Mouse (Mus musculus) heart, embryonic 14.5 days (tissue): ENCODE results near the gene Cux2. TPM values are rescaled to one million over a fixed set of nuclear protein-coding genes. Genes with fewer than 3 reads are reported as not detected.

Source experiments
- ATAC-seq: fragments of 200-750 bp; cut with Nextera tagmentation; 2 replicates; pipeline ENCODE4 v1.8.0; 2017; ENCODE audit warnings: low read depth, moderate TSS enrichment; ENCODE audit not compliant: insufficient number of reproducible peaks, insufficient read depth, low FRiP score
- H3K27ac ChIP-seq, 2 experiments: fragments of 200-500 bp in 1 of 2; fragments of 300-500 bp in 1 of 2; sonication (generic) in 1 of 2; replicated peaks in 1 of 2; 2 replicates each; pipeline ENCODE4 v1.5.1; 2012 to 2014; ENCODE audit warnings: low read depth in 2 of 2, low read length in 2 of 2, control low read depth in 1 of 2, mild to moderate bottlenecking in 1 of 2, mixed read lengths in 1 of 2; ENCODE audit not compliant: control insufficient read depth in 1 of 2, insufficient read depth in 1 of 2
- H3K27me3 ChIP-seq: fragments of 300-500 bp; sonication (generic); 2 replicates; pipeline ENCODE4 v1.6.1; 2014; ENCODE audit warnings: mild to moderate bottlenecking, low read length, control low read depth; ENCODE audit not compliant: control insufficient read depth, insufficient read depth
- H3K36me3 ChIP-seq: fragments of 300-500 bp; sonication (generic); 2 replicates; pipeline ENCODE4 v1.6.1; 2014; ENCODE audit warnings: mild to moderate bottlenecking, control low read depth, low read length, mixed read lengths; ENCODE audit not compliant: control insufficient read depth, insufficient read depth
- H3K4me1 ChIP-seq, 2 experiments: fragments of 200-500 bp in 1 of 2; fragments of 300-500 bp in 1 of 2; sonication (generic) in 1 of 2; 2 replicates each; pipeline ENCODE4 v1.6.1; 2012 to 2014; ENCODE audit warnings: low read length in 2 of 2, control low read depth in 1 of 2, mixed read lengths in 1 of 2; ENCODE audit not compliant: control insufficient read depth in 2 of 2, insufficient read depth in 2 of 2
- H3K4me2 ChIP-seq: fragments of 300-500 bp; sonication (generic); 2 replicates; pipeline ENCODE4 v1.6.1; 2014; ENCODE audit warnings: mild to moderate bottlenecking, low read length
- H3K4me3 ChIP-seq, 2 experiments: fragments of 200-500 bp in 1 of 2; fragments of 300-500 bp in 1 of 2; sonication (generic) in 1 of 2; 2 replicates each; pipeline ENCODE4 v1.5.1; 2012 to 2014; ENCODE audit warnings: low read length in 2 of 2, mild to moderate bottlenecking in 2 of 2, control low read depth in 1 of 2, low read depth in 1 of 2, moderate library complexity in 1 of 2; ENCODE audit not compliant: control insufficient read depth in 1 of 2, insufficient read depth in 1 of 2
- H3K9ac ChIP-seq: fragments of 300-500 bp; sonication (generic); 2 replicates; pipeline ENCODE4 v1.6.1; 2014; ENCODE audit warnings: mild to moderate bottlenecking, low read length
- H3K9me3 ChIP-seq: fragments of 300-500 bp; sonication (generic); 2 replicates; pipeline ENCODE4 v1.6.1; 2016; ENCODE audit warnings: low read length, control low read depth; ENCODE audit not compliant: control insufficient read depth
- WGBS: fragments of 180-500 bp; shearing (Covaris S2); extraction: QIAGEN DNeasy Blood & Tissue Kit; methylation state at CpG from one replicate; pipeline ENCODE4 v1.1.7; 2014; 5-methylcytosine and 5-hydroxymethylcytosine counted together
- polyA plus RNA-seq: library from polyadenylated mRNA; unstranded; fragments of >200 nt; fragmentation: Nextera tagmentation; extraction: Ambion mirVana; gene quantifications from 2 replicates; pipeline ENCODE4 v1.2.1, GENCODE M21; 2014

Cux2 gene
- polyA plus RNA-seq, 1 experiment from 2014 or later: 7.9 TPM

DNA sequence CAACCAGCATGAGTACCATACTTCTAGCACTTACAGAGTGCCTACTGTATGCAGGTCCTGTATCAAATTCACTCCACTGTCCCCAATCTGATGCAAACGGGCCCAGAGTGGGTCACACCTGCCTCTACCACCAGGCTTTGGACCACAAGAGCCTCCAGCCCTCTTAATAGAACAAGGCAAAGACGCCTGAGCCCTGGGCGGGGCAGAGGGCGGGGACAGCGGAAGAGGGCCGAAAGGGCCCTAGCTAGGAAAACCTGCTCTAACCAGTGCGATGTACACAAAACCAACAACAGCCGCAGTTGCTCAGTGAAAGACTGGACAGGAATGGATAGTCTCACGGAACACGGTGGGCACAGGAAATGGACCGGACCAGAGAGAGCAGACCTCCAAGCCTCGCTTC lies 18.8 kb downstream of the Cux2 start:
- H3K36me3 ChIP-seq: 0 out of 2 replicates have a peak, but pooled peaks cover 3% of the 10 kb centered on the region
- WGBS: 57% methylated on average over 12 of the region's 12 CpGs
- H3K27me3 ChIP-seq: no peaks in the 10 kb centered on the region
- peaks cover 6 to 11% of the 10 kb centered on the region in 2 experiments; a peak in 3 of 4 replicates for H3K4me1 ChIP-seq
- H3K9ac ChIP-seq: no peak overlapping the region
- H3K4me3 ChIP-seq: no peak overlapping the region
- peaks cover 2% of the 10 kb centered on the region for H3K9me3 ChIP-seq
- no peak for ATAC-seq
- no peak overlapping the region for H3K4me2 ChIP-seq
- H3K27ac ChIP-seq: no peak overlapping the region

DNA sequence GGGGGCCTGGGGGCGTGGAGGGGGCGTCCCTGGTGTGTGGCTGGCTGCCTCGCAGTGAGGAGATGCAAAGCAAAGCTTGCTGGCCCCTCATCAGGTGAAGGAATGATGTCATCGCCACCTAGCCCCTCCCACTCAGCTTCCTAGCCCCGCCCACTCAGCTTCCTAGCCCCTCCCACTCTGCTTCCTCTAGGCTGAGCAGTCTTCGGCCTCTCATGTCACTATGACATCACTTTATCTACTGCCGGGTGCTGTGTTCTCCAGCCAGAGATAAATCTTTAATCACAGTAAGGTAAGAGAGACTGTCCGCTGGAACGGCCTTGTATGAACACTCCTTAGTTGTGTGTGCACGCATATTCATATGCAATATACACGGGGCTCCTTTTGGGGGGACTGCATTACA lies 19.3 kb downstream of the Cux2 start:
- no peak overlapping the region for H3K27ac ChIP-seq
- 50% methylated on average over 9 of the region's 11 CpGs for WGBS
- H3K36me3 ChIP-seq: no peaks in the 10 kb centered on the region
- H3K9me3 ChIP-seq: no peaks in the 10 kb centered on the region
- H3K4me2 ChIP-seq: no peak overlapping the region
- no peak overlapping the region for H3K4me3 ChIP-seq
- H3K9ac ChIP-seq: no peak overlapping the region
- ATAC-seq: no peak
- peaks cover 6 to 11% of the 10 kb centered on the region in 2 experiments; a peak in 3 of 4 replicates for H3K4me1 ChIP-seq
- no peaks in the 10 kb centered on the region for H3K27me3 ChIP-seq

DNA sequence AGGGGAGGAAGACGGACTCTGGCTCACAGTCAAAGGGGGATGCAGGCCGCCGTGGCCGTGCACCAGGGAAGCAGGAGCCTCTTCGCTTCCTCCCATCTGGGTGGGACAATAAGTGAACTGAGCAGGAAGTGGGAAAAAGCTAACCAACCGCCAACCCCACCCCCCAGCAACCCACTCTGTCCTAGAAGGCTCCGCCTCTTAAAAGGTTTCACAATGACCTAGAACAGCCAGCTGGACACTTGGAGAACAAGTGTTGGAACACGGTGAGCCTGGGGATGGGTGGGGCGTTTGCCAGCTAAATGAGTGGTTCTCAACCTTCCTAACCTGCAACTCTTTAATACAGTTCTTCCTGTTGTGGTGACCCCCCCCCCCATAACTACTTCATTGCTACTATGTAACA lies 23.1 kb downstream of the Cux2 start:
- 82% methylated on average over 9 of the region's 9 CpGs for WGBS
- Histone ChIP-seq H3K4me2 (no peak overlapping the region), H3K9ac (no peak overlapping the region), H3K36me3 (no peaks in the 10 kb centered on the region), H3K27ac (no peak overlapping the region), H3K27me3 (no peaks in the 10 kb centered on the region), H3K4me3 (no peak overlapping the region), H3K4me1 (peaks cover 6 to 8% of the 10 kb centered on the region in 2 experiments; a peak in 3 of 4 replicates), H3K9me3 (peaks cover 4% of the 10 kb centered on the region; the same call in 1 of the 2 replicates)
- no peak for ATAC-seq

DNA sequence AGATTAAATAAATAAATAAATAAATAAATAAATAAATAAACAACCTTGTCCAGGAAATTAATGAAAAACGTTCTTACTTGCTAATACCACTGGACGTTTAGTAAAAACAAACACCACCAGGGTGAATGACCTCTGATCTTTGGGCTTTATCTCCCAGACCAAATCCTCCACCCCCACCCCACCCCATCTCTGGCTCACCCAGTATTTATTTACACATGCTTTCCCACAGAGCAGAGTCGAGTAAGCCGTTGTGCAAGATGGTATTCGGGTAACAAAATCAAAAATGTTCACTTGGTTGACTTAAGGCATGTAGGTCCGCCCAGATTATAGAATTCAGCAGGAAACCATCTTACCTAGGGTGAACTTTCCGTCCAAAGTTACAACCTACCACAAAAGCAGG lies 23.6 kb downstream of the Cux2 start:
- H3K27me3 ChIP-seq: no peaks in the 10 kb centered on the region
- no peak for ATAC-seq
- WGBS: 62% methylated on average over 7 of the region's 7 CpGs

DNA sequence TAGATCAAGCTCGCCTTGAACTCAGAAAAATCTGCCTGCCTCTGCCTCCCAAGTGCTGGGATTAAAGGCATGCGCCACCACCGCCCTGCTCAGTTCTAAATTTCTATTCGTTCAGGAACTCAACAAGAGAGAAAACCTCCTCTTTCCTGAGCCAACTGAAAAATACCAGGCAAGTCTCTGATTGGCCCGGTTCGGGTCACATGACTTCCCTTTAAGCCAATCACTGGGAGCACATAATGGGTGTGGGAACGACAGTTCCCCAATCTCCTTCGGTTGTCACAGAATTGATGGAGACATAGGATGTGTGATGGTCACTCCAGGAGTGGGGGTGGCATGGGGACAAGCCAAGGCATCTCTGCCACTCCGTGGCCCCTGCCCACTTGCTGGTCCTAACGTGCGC lies 24.8 kb downstream of the Cux2 start:
- WGBS: 91% methylated on average over 11 of the region's 11 CpGs
- Histone ChIP-seq H3K4me2 (no peak overlapping the region), H3K4me3 (no peak overlapping the region), H3K27me3 (no peaks in the 10 kb centered on the region), H3K9me3 (peaks cover 4% of the 10 kb centered on the region; the same call in 1 of the 2 replicates), H3K4me1 (no peaks in the 10 kb centered on the region), H3K36me3 (no peaks in the 10 kb centered on the region), H3K9ac (no peak overlapping the region), H3K27ac (no peak overlapping the region)
- no peak for ATAC-seq

More for the DNA sequence above, 23.6 kb downstream of the Cux2 start:
- Histone ChIP-seq H3K27ac (no peak overlapping the region), H3K36me3 (no peaks in the 10 kb centered on the region), H3K4me2 (no peak overlapping the region), H3K9ac (no peak overlapping the region), H3K9me3 (peaks cover 4% of the 10 kb centered on the region; the same call in 1 of the 2 replicates), H3K4me1 (peaks cover 3% of the 10 kb centered on the region in 2 experiments; a peak in 3 of 4 replicates), H3K4me3 (no peak overlapping the region)

DNA sequence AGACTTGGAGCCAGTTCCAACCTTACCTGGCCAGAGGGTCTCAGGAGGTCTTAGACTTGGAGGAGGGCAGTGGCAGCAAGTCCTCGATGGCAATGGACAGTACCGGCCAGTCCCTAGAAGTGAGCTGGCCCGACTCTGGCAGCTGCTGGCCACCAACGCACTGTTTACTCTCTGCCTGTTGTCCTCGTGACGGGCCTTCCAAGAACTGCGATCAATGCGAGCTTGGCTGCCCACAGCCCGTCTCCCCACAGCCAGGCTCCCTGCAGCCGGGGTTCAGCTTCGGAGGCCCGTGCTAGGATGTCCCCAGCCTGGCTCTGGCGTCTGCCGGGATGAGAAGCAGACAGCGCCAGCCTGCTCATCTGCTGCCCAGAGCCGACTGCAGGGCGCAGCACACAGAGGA lies 30.6 kb downstream of the Cux2 start:
- WGBS: 83% methylated on average over 17 of the region's 17 CpGs
- Histone ChIP-seq H3K9me3 (peaks cover 4% of the 10 kb centered on the region; the same call in 1 of the 2 replicates), H3K36me3 (no peaks in the 10 kb centered on the region), H3K27ac (no peak overlapping the region), H3K4me1 (no peaks in the 10 kb centered on the region; a peak in 1 of 4 replicates), H3K4me3 (no peak overlapping the region), H3K4me2 (no peak overlapping the region), H3K27me3 (no peaks in the 10 kb centered on the region), H3K9ac (no peak overlapping the region)
- ATAC-seq: no peak

DNA sequence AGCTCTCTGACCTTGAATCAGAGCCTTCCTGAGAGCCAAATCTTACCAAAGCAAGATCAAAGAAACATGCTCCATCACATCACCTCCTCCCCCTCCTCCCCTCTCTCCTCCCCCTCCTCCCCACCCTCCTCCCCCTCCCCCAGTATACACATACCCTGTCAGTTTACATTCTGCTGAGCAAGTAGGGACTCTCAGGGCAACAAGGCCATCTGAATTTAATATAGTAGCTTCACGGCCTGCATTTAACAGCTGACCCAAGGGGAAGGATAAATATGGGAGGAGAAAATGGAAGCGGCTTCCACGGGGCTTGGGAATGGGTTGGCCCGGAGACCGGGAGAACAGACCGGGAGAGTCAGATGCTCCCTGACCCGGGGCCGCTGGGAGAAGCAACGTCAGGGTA lies 32.1 kb downstream of the Cux2 start:
- Histone ChIP-seq H3K27me3 (no peaks in the 10 kb centered on the region), H3K4me3 (no peak overlapping the region), H3K27ac (no peak overlapping the region), H3K9ac (no peak overlapping the region), H3K4me1 (no peaks in the 10 kb centered on the region; a peak in 1 of 4 replicates), H3K4me2 (no peak overlapping the region), H3K9me3 (peaks cover 4% of the 10 kb centered on the region; the same call in 1 of the 2 replicates), H3K36me3 (no peaks in the 10 kb centered on the region)
- ATAC-seq: no peak
- WGBS: 73% methylated on average over 9 of the region's 9 CpGs

DNA sequence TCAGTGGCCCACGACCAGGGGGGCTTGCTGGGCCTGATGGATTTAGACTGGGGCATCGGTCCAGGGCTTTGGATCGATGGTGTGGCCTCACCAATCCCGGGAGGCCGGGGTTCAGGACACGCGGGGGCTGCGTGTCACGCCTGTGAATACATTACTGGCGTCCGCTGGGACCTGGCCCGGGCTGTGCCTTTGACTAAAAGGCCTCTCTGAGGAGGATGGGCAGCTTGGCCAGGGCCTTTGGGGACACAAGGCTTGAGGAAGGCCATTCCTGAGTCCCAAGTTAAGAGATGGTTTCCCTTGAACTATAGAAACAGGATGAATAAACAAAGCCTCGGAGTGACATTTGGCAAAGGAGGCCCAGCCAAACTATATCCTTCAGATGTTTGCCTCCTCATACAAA lies 32.6 kb downstream of the Cux2 start:
- no peak overlapping the region for H3K27ac ChIP-seq
- no peaks in the 10 kb centered on the region for H3K36me3 ChIP-seq
- no peaks in the 10 kb centered on the region for H3K27me3 ChIP-seq
- H3K9ac ChIP-seq: no peak overlapping the region
- WGBS: 88% methylated on average over 13 of the region's 13 CpGs
- H3K4me1 ChIP-seq: no peaks in the 10 kb centered on the region; a peak in 1 of 4 replicates
- no peak overlapping the region for H3K4me2 ChIP-seq
- H3K9me3 ChIP-seq: peaks cover 2% of the 10 kb centered on the region; the same call in 1 of the 2 replicates
- no peak for ATAC-seq
- H3K4me3 ChIP-seq: no peak overlapping the region
